Mouse (Mus musculus) megakaryocyte-erythroid progenitor cell, adult 5-6 weeks (primary cell): ENCODE measurements around the gene Znhit3. TPM values are rescaled to one million over a fixed set of nuclear protein-coding genes. Genes with fewer than 3 reads are reported as not detected.

ENCODE experiments used
- ATAC-seq: replicated peaks from 2 replicates; pipeline ENCODE4 v1.8.0; 2016; ENCODE audit warnings: mild to moderate bottlenecking, inconsistent platforms; ENCODE audit not compliant: severe bottlenecking, poor library complexity, low FRiP score, low TSS enrichment
- total RNA-seq, 2 experiments: library from RNA; stranded (forward) in 1 of 2; stranded (reverse) in 1 of 2; fragments of 200-1000, 215-1000 nt in 1 of 2; fragments of >200 nt in 1 of 2; fragmentation: Nextera tagmentation in 1 of 2; gene quantifications; 2 replicates each; pipeline ENCODE4 v1.2.3; 2014 to 2017

The Znhit3 gene
- 32.7 and 51.7 TPM in 2 replicates for total RNA-seq (2014; fragmentation: Nextera tagmentation)
- 31.9 and 41.2 TPM in 2 replicates for total RNA-seq (2017)

GRCm38 (mm10) chr11:84916053-84916702 lies at the start of gene Znhit3:
Gene Znhit3, minus strand, starts transcription at chr11:84916366.
- ATAC-seq = peak; percentile 86

GRCm38 (mm10) chr11:84963556-84963955 lies 47.4 kb upstream of the Znhit3 start:
- no peak for ATAC-seq

- no peak for ATAC-seq
Measured at GRCm38 (mm10) chr11:84962536-84962935, 46.4 kb upstream of the Znhit3 start.

GRCm38 (mm10) chr11:84961571-84961970 lies 45.4 kb upstream of the Znhit3 start:
- ATAC-seq = no peak

- no peak for ATAC-seq
Measured at GRCm38 (mm10) chr11:84960780-84961179, 44.6 kb upstream of the Znhit3 start.

- no peak for ATAC-seq
Measured at GRCm38 (mm10) chr11:84960291-84960690, 44.1 kb upstream of the Znhit3 start.

GRCm38 (mm10) chr11:84959701-84960181 lies 43.6 kb upstream of the Znhit3 start:
- no peak for ATAC-seq

GRCm38 (mm10) chr11:84959181-84959580 lies 43.0 kb upstream of the Znhit3 start:
- no peak for ATAC-seq

- no peak for ATAC-seq
Measured at GRCm38 (mm10) chr11:84958271-84958630, 42.1 kb upstream of the Znhit3 start.

- no peak for ATAC-seq
Measured at GRCm38 (mm10) chr11:84957591-84958270, 41.6 kb upstream of the Znhit3 start, which contains the start of gene Car4. Gene Car4, plus strand, starts transcription at chr11:84957786.

- ATAC-seq = no peak
Measured at GRCm38 (mm10) chr11:84957171-84957570, 41.0 kb upstream of the Znhit3 start.

GRCm38 (mm10) chr11:84956400-84956799 lies 40.2 kb upstream of the Znhit3 start:
- no peak for ATAC-seq

- ATAC-seq = no peak
Measured at GRCm38 (mm10) chr11:84952611-84953010, 36.4 kb upstream of the Znhit3 start.

GRCm38 (mm10) chr11:84948526-84948925 lies 32.4 kb upstream of the Znhit3 start:
- ATAC-seq = no peak

GRCm38 (mm10) chr11:84948114-84948513 lies 31.9 kb upstream of the Znhit3 start:
- ATAC-seq = no peak

GRCm38 (mm10) chr11:84947206-84947605 lies 31.0 kb upstream of the Znhit3 start:
- no peak for ATAC-seq

GRCm38 (mm10) chr11:84945841-84946240 lies 29.7 kb upstream of the Znhit3 start:
- no peak for ATAC-seq

GRCm38 (mm10) chr11:84944639-84945435 lies 28.7 kb upstream of the Znhit3 start:
- no peak for ATAC-seq

GRCm38 (mm10) chr11:84943948-84944347 lies 27.8 kb upstream of the Znhit3 start:
- peak; percentile 79 for ATAC-seq

- no peak for ATAC-seq
Measured at GRCm38 (mm10) chr11:84940140-84940539, 24.0 kb upstream of the Znhit3 start.
